Mouse (Mus musculus): Measurements from ENCODE around the gene Shtn1.

Gene Shtn1

DNA sequence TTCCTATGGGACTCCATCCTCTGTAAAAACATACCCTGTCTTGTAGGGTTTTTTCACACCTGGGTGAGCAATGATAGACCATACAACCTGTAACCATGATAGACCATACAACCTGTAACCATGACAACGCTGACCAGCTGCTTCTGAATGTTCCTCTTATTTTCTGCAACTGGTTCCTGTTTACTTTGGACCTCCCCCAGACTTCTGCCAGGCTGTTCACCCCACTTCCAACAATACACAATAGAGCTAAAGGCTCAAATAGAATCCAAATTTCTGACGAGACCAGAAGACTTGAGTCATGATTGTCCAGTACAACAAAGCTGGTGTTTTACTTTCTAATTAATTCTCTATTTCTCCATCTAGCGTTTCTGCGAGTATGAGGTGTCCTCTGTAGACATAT is 23.8 kb downstream of the Shtn1 start:
- no peak for DNase-seq (ENCODE audit: low read depth, low spot score)

DNA sequence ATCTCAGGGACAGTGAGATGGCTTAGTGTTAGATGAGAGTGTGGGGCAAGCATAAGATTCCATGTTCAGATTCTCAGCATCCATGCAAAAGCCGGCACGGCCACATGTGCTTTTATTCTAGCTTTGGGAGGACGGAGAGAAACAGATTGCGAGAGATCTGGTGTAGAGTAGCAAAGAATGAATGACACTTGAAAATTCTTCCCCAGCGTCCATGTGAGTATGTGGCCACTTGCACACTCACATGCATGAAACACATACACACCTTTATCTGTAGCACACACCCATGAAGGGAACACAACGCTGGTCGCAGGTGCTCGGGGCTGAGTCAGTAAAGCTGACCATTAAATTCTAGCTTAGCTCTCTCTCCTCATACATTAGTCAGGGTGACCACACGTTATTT is 24.3 kb downstream of the Shtn1 start:
- no peak for DNase-seq (ENCODE audit: low read depth, low spot score)

DNA sequence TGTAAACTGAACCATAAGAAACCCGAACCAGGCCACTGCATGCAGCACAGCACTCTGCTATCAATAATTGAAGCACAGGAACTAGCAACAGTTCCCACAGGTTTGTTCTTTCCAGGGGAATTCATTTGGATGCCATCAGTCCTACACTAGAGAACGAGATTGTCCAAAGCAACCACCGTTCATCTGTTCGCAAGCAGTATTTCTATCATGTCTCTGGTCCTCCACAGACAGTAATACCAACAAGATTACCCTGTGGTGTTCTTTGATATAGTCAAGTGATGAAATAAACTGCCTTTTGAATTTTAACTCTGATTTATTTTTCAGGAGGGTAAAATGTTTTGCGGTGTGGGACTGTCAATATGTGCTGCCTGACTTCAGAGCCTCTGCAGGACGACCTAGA is 27.0 kb downstream of the Shtn1 start:
- no peak for DNase-seq (ENCODE audit: low read depth, low spot score)

DNA sequence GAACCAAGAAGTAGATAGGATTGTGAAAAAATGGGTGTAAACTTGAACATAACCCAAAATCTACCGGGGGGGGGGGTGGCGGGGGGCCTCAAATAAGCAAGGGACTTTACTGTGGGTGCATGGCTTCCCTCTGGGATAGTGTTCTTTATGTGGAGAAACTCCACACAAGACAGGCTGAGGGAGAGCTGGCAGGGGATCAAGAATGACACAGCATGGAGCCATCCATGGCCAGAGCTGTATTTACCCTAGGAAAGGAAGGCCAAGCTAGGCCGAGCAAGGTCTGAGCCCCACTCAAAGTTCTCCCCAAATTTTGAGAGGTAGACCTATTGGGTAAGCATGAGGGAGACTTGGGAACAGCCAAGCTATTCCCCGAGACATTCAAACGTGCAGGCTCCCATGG is 28.4 kb downstream of the Shtn1 start:
- no peak for DNase-seq (ENCODE audit: low read depth, low spot score)

DNA sequence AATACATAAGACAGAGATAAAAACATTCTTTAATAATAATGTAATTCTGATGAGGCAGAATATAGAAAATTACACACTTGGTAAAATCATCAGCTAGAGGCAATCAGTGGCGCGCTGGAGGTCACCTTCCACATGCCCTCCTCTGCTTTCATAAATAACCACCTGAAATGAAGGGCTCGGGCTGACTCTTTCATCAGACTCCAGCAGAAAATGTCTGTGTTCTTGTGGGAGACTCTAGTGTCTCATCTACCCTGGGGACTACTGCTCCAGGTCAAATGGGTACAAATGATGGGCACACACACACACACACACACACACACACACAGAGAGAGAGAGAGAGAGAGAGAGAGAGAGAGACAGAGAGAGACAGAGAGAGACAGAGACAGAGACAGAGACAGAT is 34.8 kb downstream of the Shtn1 start:
- no peak for DNase-seq (ENCODE audit: low read depth, low spot score)

DNA sequence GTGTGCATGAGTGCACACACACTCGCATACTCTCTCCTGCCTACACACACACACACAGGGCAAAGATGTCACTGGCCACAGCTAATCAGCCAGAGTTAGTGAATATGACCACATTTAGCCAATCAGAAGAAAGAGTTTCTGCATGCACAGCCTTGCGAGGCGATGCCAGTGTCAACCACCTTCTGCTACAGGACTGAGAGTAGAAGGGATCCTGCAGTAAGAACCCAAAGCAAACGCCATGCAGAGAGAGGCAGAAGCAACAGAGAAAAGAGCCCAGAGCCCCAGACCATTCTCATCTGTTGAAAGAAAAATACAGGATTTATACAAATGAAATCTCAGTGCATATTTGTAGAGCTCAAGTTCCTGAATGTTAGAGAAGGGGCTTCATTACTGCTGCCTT is 37.1 kb downstream of the Shtn1 start:
- DNase-seq (ENCODE audit: low read depth, low spot score) = no peak

DNA sequence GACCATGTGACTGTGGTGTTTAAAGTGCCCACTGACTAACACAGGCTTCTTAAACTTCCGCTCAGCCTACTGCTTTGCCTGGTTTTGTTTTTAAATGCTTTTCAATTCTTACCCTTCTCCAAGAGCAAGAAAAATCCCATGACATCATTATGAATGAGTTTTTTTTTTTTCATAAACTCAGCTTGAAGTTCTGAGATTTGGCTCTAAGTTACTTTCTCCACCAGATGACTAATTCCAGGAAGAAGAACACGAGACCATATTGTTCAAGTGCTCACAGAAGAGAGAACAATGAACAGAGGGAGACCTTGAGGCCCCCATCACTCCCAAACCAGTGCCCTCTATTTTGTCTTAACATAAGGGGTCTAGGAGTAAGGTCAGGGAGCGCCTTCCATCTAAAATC is 39.1 kb downstream of the Shtn1 start:
- no peak for DNase-seq (ENCODE audit: low read depth, low spot score)

DNA sequence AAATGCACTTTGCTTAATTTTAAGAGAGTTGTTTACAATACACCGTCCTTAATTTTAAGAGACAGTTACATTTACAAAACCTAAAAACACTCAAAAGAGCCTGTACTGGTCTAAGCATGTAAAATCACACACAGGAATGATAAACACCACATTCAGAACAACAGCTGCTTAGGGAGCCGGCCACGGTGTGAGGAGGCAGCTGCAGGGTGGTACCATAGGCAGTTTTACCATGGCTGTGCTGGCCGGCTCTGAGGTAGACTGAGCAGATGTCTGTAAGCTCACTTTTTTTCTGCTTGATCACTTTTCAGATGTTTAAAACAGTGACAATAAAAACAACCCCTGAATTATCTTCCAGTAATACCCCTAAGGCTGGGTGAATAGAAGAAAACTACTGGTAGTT is 42.7 kb downstream of the Shtn1 start:
- no peak for DNase-seq (ENCODE audit: low read depth, low spot score)

DNA sequence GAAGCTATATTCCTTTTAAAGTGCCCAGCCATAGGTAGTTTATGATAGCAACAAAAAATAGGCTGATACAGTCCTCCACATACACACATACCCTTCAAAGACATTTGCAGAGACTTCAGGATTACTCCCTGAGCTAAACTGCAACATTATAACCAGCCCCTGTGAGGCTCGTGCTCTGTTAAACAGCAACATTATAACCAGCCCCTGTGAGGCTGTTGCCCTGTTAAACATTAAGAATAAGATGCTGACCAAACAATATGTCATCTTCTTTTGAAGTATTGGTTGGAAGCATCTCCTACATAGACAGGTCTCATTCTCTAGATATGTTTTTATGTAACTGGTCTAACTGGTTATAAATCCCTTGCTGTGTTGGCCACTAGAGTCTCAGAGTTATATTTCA is 45.7 kb downstream of the Shtn1 start:
- no peak for DNase-seq (ENCODE audit: low read depth, low spot score)

DNA sequence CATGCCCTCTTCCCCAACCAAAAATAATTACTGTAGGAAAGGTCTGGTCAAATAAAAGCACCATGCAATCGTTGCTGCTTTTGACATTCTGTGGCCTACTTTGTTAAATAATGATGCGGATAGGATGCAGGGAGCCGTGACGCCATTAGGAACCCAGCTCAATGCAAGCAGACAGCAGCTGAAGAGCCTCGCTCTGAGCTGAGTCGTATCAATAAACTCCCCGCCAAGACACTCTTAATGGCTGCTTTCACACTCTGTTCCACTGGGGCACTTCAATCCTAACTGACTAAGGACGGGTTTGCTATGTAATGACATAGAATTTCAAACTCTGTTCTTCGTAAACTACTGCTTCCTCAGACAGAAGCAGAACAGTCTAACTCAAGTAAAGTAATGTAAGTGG is 46.9 kb downstream of the Shtn1 start:
- DNase-seq (ENCODE audit: low read depth, low spot score) = no peak

DNA sequence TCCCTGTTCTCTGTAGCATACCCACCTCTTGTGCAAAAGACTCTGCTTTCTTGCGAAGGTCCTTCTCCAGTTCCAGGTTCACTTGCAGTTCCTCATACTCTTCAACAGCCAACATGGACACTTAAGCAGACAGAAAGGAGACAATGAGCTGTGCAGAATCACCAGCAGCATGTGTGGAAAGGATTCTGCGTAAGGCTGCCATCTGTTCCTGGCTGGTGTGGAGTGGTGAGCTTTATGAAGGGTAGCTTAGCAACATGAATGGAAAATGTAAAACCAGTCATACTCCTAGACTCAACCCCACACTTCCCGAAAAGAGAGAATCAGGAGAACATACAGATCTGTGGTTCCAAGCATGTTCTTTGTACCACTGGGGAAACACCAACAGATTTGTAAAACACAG is 47.8 kb downstream of the Shtn1 start:
- no peak for DNase-seq (ENCODE audit: low read depth, low spot score)

DNA sequence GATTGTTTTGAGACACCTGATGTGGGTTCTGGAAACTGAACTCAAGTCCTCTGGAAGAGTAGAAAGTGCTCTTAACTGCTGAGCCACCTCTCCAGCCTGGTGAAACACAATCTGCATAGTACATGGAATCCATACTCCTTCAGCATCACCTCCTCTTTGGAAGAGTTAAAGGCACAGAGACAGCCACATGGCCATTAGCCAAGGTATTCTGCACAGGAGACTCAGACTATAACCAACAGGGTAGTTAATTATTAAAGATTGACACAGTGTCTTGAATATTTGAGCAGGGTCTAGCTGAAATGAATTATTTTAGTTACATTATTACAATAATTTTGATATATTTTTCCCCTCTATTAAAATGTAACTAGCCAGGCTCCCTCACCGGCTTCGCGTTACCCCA is 52.0 kb downstream of the Shtn1 start:
- DNase-seq (ENCODE audit: low read depth, low spot score) = no peak

DNA sequence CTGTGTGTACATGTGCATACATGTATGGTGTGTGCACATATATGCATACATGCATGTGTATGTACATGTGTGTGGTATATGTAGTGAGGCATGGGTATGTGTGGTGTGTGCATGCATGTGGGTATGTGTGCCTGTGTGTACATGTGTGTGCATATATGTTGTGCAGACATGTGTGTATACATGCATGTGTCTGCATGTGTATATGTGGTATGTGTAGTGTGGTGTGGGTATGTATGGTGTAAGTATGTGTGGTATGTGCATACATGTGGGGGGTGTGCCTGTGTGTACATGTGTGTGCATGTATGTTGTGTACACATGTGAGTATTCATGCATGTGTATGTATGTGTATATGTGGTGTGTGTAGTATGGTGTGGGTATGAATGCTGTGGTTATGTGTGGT is 54.3 kb downstream of the Shtn1 start:
- DNase-seq (ENCODE audit: low read depth, low spot score) = no peak

DNA sequence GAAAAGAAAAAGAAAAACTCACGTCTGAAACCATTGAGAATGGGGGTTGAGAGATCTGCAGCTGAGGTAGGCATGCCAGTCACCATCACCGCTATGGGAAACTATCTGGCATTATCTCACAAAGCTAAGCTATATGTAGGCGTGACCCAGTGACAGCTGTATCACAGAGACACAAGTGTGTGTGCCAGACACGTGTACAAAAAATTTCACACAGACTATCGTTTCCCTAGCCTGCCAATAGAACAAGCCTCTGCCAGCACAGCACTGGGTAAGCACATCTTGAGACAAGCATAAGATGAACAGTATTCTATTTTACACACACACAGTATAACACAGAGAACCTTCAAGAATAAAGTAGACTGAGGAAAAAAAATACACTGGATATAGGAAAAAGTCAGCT is 65.1 kb downstream of the Shtn1 start:
- DNase-seq (ENCODE audit: low read depth, low spot score) = no peak

DNA sequence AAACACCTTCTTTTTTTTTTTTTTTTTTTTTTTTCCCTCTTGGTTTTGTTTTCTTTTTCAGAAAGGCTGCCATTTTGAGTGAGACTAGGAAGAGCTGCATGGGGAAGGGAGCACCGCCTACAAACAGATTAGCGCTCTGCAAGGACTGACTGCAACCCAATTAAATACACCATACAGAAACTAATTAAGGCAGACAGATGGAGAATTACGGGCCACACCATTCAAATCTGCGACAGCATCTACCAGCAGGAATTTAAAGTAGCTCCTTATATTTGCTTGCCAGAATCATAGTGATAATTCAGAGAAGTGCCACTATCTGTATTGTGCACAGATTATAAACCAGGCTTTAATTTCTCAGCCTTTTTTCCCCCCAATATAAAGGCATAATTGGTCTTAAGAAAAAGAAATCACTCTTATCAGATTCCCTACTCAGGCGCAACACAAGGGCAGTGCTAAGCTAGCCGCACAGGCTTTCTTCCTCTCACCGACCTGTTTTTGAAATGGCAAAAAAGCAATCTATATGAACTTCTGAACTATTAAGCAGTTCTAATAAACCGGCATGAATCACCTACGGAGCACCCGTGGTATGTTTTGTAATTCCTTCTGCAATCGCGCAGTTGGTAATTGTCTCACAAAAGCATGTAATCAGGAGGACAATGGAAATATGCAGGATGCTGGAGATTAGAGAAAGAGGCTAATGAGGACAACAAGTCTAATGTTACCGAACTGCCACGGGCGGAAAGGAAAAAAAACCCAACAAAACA is 69.1 kb downstream of the Shtn1 start:
- DNase-seq (ENCODE audit: low read depth, low spot score) = no peak

DNA sequence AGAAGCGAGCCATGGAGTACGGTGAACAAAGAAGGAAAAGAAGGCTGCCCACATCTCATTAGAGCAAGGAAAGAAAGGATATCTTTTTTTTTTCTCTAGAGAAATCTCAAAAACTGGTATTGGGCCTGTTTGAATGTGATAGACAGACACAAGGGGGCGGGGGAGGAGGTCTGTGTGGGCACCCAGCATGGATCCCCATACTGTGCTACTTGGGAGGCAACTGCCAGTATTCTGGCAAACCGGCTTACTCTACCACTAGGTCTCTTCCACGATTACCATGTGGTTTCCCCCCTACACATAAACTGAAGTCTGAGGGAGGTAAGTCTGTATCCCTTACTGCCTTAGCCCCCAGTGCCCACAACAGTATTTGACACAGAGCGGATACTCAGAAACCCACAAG is 73.1 kb downstream of the Shtn1 start:
- no peak for DNase-seq (ENCODE audit: low read depth, low spot score)

DNA sequence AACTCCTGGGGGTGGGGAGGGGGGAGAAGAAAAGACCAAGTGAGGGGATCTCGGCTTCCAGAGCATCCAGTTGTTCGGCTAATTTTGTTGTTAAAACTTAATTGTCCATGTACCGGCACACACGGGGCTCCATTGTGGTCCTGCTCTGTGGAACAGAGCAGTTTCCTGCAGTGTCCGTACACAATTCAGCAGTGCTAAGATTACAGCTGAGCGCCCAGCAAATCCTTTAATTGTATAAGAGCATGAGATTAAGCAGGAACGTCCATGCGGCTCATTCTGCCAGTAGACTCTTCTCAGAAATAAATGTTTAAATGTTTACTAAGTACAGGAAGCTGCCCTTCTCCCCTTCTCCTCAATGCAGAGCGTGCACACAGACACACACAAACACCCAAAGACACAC is 94.3 kb downstream of the Shtn1 start:
- DNase-seq (ENCODE audit: low read depth, low spot score) = no peak

DNA sequence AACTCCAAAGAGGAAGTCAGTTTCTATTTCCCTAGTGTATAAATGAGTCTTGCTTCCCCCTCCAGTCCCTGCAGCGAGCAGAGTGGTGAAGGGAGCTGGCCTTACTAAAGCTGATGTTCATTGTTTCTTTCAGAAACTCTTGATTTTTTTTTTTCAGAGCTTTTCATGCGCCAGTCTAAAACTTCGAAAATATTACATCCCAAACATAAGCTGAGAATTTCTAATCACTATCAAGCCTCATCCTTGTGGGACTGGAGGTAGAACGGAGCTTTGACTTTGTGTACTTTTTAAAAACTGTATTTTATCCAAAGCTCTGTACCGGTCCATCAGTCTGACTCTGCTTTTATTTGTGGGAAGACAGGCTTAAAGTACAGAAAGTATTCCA is 95.9 kb downstream of the Shtn1 start:
- no peak for DNase-seq (ENCODE audit: low read depth, low spot score)

DNA sequence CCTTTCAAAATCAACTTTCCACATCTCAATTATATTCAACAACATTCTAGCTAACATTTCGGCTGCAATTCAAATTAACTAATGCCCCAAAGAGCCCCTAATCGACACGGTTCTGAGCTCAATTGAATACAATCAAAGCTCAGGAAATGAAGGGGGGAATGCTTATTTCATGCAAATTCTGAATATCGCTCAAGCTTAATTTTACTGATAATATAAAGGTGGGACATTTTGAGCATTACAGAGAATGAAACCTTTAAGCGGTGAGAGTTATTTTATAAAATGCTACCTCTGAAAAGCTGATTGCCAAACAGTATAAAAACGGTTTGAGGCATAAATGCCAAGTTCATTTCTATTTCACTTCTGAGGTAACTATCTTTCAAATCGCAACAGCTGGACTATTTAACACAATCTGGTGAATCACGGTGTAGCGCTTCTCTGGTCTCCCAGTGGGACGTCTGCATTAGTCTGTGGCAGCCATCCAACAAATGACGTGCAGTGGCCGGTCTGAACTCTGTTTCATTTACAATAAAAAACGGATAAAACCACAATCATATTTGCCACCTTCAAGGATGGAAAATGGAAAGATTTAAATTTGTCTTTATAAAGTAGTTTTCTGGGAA is 96.4 kb downstream of the Shtn1 start:
- no peak for DNase-seq (ENCODE audit: low read depth, low spot score)

DNA sequence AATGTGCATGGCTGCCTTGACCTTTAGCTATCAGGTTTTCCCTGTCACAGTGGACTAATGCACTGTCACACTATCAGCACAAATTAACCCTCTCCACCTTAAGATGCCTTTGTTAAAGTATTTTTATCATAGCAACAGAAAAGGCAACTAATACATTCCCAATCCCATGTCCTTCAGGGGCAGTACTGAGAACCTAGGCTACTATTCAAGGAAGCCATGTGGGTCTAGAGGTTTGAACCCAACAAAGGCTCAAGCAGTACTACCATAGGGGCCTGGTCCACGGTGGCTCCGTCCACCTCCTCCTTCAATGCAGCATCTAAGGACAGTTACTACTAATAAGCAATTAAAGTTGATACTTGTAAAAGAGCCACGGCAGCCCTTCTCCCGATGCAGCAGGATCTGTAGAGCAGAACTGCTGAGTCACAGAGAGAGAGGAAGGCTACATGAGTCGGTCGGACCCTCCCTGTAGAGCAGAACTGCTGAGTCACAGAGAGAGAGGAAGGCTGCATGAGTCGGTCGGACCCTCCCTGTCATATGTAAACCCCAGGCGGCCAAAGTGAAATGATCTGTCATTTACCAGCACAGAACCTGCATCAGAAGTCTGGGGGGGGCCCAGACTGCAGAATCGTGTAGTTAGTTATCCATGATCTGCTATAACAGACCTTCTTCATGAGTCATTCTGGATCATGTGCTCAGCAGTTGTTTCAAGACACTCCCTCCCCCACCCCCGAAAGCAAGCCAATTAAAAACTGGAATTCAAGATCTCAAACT is 97.3 kb downstream of the Shtn1 start:
- peak; percentile 78 for DNase-seq (ENCODE audit: low read depth, low spot score)

DNA sequence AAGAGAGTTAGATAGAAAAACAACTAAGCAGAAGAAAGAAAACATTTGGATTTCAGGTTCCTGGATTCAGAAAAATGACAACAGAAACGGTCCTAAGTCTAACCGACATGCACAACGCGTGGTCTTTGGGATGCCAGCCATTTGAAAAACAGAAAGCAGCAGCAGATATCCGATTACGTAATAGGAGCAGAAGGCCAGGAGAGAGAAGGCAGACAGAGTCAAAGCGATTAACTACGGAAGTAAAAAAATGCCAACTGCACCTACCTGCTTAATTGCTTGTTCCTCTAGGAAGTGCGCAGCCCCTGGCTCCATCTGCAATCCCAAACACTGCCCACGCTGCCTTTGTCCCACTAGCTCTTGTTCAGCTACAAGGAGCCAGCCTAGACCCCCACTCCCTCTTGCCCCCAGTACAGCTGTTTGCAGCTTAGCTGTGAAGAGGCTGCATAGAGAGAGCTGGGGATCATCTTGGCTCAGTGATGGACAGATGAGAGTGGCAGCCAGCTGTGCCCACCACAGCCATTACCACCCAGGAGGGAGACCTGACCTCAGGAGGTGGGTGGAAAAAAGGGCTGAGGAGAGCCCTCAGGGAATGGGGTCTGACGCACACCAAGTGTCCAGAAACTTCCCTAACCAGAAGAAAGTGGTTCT is 100.6 kb downstream of the Shtn1 start:
- DNase-seq (ENCODE audit: low read depth, low spot score) = no peak

DNA sequence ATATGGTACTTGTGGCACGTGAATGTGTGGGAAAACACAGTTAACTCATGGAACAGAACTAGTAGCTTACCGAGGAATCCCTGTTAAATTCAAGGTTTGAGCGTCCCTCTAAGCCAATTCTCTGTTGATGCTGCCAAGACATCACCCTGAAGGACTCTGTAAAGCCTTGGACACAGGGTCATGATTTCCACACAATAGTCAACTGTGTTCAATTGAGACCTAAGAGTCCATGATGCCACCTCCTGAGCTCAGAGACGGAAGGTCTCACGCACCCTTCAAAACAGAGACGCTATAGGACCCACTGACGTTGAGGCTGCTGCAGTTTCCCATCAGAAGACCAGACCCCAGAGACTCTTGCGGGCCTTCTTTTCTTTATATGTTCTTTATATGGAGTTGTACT is 101.8 kb downstream of the Shtn1 start:
- DNase-seq (ENCODE audit: low read depth, low spot score) = no peak

DNA sequence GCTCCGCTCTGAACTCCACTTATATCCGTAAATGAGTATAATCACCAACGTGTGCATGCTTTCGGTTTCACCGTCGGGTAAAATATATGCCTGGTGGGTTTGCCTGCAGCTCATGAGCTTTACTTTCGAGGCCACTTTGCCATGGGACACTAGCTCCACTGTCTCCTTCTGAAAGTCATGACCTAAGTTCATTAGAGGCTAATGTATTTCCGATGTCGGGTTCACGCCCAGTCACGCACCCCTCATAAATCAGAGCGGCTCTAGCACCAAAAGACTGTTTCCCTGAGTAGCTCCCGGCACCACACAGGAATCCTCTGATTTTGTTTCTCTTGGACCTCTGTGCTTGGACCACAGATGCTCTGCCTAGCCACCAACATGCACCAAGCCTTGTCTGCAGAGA is 105.1 kb downstream of the Shtn1 start:
- DNase-seq (ENCODE audit: low read depth, low spot score) = no peak

All from ES-CJ7 (cell line).